Comparison of ENCODE assay signal across 10 mouse cellular contexts in the genomic region with DNA sequence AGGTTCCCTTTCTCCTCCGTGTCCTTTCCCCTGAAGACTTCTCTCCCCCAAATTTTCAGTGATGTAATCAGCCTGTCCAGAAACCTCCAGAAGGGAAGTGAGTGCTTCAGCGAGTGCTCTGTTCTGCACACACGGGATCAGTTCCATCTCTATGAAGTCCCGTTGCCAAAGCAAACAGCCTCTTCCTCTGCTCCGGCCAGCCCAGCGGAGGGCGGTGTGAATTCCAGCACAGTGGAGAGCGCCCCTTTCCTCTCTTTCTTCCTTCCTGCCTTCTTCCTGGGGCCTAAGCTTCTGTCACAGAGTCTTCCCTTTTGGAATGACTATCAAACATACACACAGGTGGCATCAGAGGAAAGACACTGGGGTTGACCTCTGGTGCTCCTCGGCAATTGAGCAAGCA. TPM values are rescaled to one million over a fixed set of nuclear protein-coding genes. Genes with fewer than 3 reads are reported as not detected.
A peak's percentile ranks its signal among the peaks of the same experiment; 100 is the strongest.
DNase-seq lines count a peak whose midpoint lies in the region; ATAC-seq and TF ChIP-seq lines count a peak whose summit lies in the region.
"Had no signal": no experiment of that assay in that cellular context is flagged by ENCODE, and none has a peak within 500 bp of the region (broad histone marks: within the 10 kb centered on the region; RNA-seq: fewer than 3 reads in every experiment).

No protein-coding gene starts in this region.

- no peak for TF ChIP-seq EP300 in stomach, postnatal 0 days (optimal IDR thresholded peaks at IDR 0.05)

- DNase-seq in urinary bladder, postnatal 14 days (ENCODE audit: low spot score) = peak; percentile 39
- DNase-seq in urinary bladder, adult 2 months (ENCODE audit: low spot score) = no peak
- peak; percentile 84 for DNase-seq in kidney, postnatal 10 days
- no peak for DNase-seq in stomach, postnatal 0 days (ENCODE audit: low spot score)
- no peak for DNase-seq in cerebellum, adult 2 months
- DNase-seq in thymus, postnatal 0 days (ENCODE audit: low spot score) = no peak
- no peak for DNase-seq in forebrain, embryonic 10.5 days (ENCODE audit: extremely low spot score, low spot score)
- DNase-seq: cerebellum, adult 9-10 months had no signal

- H3K4me3 ChIP-seq in heart, embryonic 12.5 days = no peak overlapping the region
- no peak overlapping the region for H3K4me3 ChIP-seq in stomach, postnatal 0 days (ENCODE audit: low read depth, low read length)
- H3K4me3 ChIP-seq in cerebellum, adult 2 months (replicated peaks; ENCODE audit: insufficient read depth, low read depth, low read length) = no peak overlapping the region
- no peak overlapping the region for H3K4me3 ChIP-seq in forebrain, embryonic 10.5 days
- H3K4me3 ChIP-seq: megakaryocyte, embryonic 14.5 days had no signal

- 44% methylated on average over 9 of the region's 9 CpGs for WGBS in heart, embryonic 12.5 days
- 59% methylated on average over 9 of the region's 9 CpGs for WGBS in stomach, postnatal 0 days
- 73% methylated on average over 9 of the region's 9 CpGs for WGBS in cerebellum, adult 2 months
- WGBS in forebrain, embryonic 10.5 days = 82% methylated on average over 9 of the region's 9 CpGs

- no peak overlapping the region for H3K9ac ChIP-seq in heart, embryonic 12.5 days
- no peak overlapping the region for H3K9ac ChIP-seq in stomach, postnatal 0 days (ENCODE audit: low read length)

- H3K9me3 ChIP-seq in heart, embryonic 12.5 days (replicated peaks) = no peaks in the 10 kb centered on the region
- no peaks in the 10 kb centered on the region for H3K9me3 ChIP-seq in stomach, postnatal 0 days (ENCODE audit: control insufficient read depth, low read length)
- H3K9me3 ChIP-seq in forebrain, embryonic 10.5 days = no peaks in the 10 kb centered on the region
- H3K9me3 ChIP-seq: megakaryocyte, embryonic 14.5 days had no signal

- H3K36me3 ChIP-seq in heart, embryonic 12.5 days = peaks cover 19% of the 10 kb centered on the region
- H3K36me3 ChIP-seq in stomach, postnatal 0 days (ENCODE audit: control insufficient read depth, insufficient read depth, low read length) = peaks cover 9% of the 10 kb centered on the region; the same call in 1 of the 2 replicates
- H3K36me3 ChIP-seq in forebrain, embryonic 10.5 days (replicated peaks) = peaks cover 50% of the 10 kb centered on the region

- TF ChIP-seq CTCF in stomach, postnatal 0 days (IDR thresholded peaks at IDR 0.05; ENCODE audit: low read depth) = peak; percentile 12; the same call in 1 of the 2 replicates
- TF ChIP-seq CTCF in cerebellum, adult 2 months (IDR thresholded peaks at IDR 0.05; ENCODE audit: borderline replicate concordance, insufficient read depth, low read depth, low read length) = no peak

- no peak overlapping the region for H3K4me2 ChIP-seq in heart, embryonic 12.5 days
- no peak overlapping the region for H3K4me2 ChIP-seq in stomach, postnatal 0 days (replicated peaks; ENCODE audit: low read depth)

- peaks cover 52% of the 10 kb centered on the region for H3K4me1 ChIP-seq in heart, embryonic 12.5 days (replicated peaks)
- no peaks in the 10 kb centered on the region for H3K4me1 ChIP-seq in stomach, postnatal 0 days (replicated peaks; ENCODE audit: control insufficient read depth, insufficient read depth)
- no peaks in the 10 kb centered on the region for H3K4me1 ChIP-seq in cerebellum, adult 2 months (ENCODE audit: control insufficient read depth, insufficient read depth, low read length)
- no peaks in the 10 kb centered on the region; the same call in 1 of the 2 replicates for H3K4me1 ChIP-seq in forebrain, embryonic 10.5 days

- H3K27me3 ChIP-seq in heart, embryonic 12.5 days (replicated peaks) = no peaks in the 10 kb centered on the region
- no peaks in the 10 kb centered on the region for H3K27me3 ChIP-seq in stomach, postnatal 0 days (ENCODE audit: control insufficient read depth, insufficient read depth, low read length)
- no peaks in the 10 kb centered on the region for H3K27me3 ChIP-seq in cerebellum, adult 2 months (ENCODE audit: control insufficient read depth, insufficient read depth, low read length)
- no peaks in the 10 kb centered on the region for H3K27me3 ChIP-seq in forebrain, embryonic 10.5 days (ENCODE audit: poor library complexity, severe bottlenecking)
- H3K27me3 ChIP-seq: megakaryocyte, embryonic 14.5 days had no signal

- peak overlapping the region; percentile 34 for H3K27ac ChIP-seq in heart, embryonic 12.5 days (ENCODE audit: poor library complexity, severe bottlenecking)
- no peak overlapping the region; the same call in 1 of the 2 replicates for H3K27ac ChIP-seq in stomach, postnatal 0 days (replicated peaks)
- no peak overlapping the region for H3K27ac ChIP-seq in cerebellum, adult 2 months (ENCODE audit: insufficient read depth, low read length)
- no peak overlapping the region for H3K27ac ChIP-seq in forebrain, embryonic 10.5 days

- TF ChIP-seq POLR2A in cerebellum, adult 2 months (IDR thresholded peaks at IDR 0.05; ENCODE audit: borderline replicate concordance, insufficient read depth, low read length) = no peak

- ATAC-seq in heart, embryonic 12.5 days (ENCODE audit: insufficient number of reproducible peaks, low FRiP score) = peak; percentile 78
- peak; percentile 65; the same call in 1 of the 2 replicates for ATAC-seq in stomach, postnatal 0 days (ENCODE audit: low FRiP score, low TSS enrichment)

RNA-seq across cellular contexts. Expression of gene Tmem204, which starts 19.0 kb away (rescaled TPM):
- polyA plus RNA-seq in urinary bladder, adult 2 months (2012; rRNA removed) = 36.2 and 42.6 TPM in 2 replicates
- polyA plus RNA-seq in heart, embryonic 12.5 days (2016; fragmentation: Nextera tagmentation; extraction: Ambion mirVana) = 16.3 and 20.4 TPM in 2 replicates
- 16.8 and 19.0 TPM in 2 replicates for polyA plus RNA-seq in stomach, postnatal 0 days (2015; fragmentation: Nextera tagmentation; extraction: Ambion mirVana)
- polyA plus RNA-seq in cerebellum, adult 2 months (2012; rRNA removed) = 20.4 and 22.8 TPM in 2 replicates
- 5.5 and 6.0 TPM in 2 replicates for polyA plus RNA-seq in thymus, postnatal 0 days (2015; fragmentation: Nextera tagmentation; extraction: Ambion mirVana)
- polyA plus RNA-seq in forebrain, embryonic 10.5 days (2016; fragmentation: Nextera tagmentation; extraction: Ambion mirVana) = 10.9 and 11.5 TPM in 2 replicates

RNA-seq across cellular contexts. Expression of gene Ift140, which starts 48.5 kb away (rescaled TPM):
- polyA plus RNA-seq in urinary bladder, adult 2 months (2012; rRNA removed) = 11.9 and 12.7 TPM in 2 replicates
- polyA plus RNA-seq in heart, embryonic 12.5 days (2016; fragmentation: Nextera tagmentation; extraction: Ambion mirVana) = 14.4 and 14.8 TPM in 2 replicates
- polyA plus RNA-seq in stomach, postnatal 0 days (2015; fragmentation: Nextera tagmentation; extraction: Ambion mirVana) = 4.1 and 4.2 TPM in 2 replicates
- polyA plus RNA-seq in cerebellum, adult 2 months (2012; rRNA removed) = 18.0 and 19.2 TPM in 2 replicates
- 10.6 and 11.7 TPM in 2 replicates for polyA plus RNA-seq in thymus, postnatal 0 days (2015; fragmentation: Nextera tagmentation; extraction: Ambion mirVana)
- 27.0 and 27.4 TPM in 2 replicates for polyA plus RNA-seq in forebrain, embryonic 10.5 days (2016; fragmentation: Nextera tagmentation; extraction: Ambion mirVana)

RNA-seq across cellular contexts. Expression of gene Cramp1l, which starts 48.8 kb away (rescaled TPM):
- polyA plus RNA-seq in urinary bladder, adult 2 months (2012; rRNA removed) = 15.7 and 16.0 TPM in 2 replicates
- polyA plus RNA-seq in heart, embryonic 12.5 days (2016; fragmentation: Nextera tagmentation; extraction: Ambion mirVana) = 8.5 and 10.1 TPM in 2 replicates
- polyA plus RNA-seq in stomach, postnatal 0 days (2015; fragmentation: Nextera tagmentation; extraction: Ambion mirVana) = 2.2 and 2.8 TPM in 2 replicates
- 19.8 and 21.3 TPM in 2 replicates for polyA plus RNA-seq in cerebellum, adult 2 months (2012; rRNA removed)
- 4.7 and 5.4 TPM in 2 replicates for polyA plus RNA-seq in thymus, postnatal 0 days (2015; fragmentation: Nextera tagmentation; extraction: Ambion mirVana)
- polyA plus RNA-seq in forebrain, embryonic 10.5 days (2016; fragmentation: Nextera tagmentation; extraction: Ambion mirVana) = 8.1 and 8.4 TPM in 2 replicates

RNA-seq across cellular contexts. Expression of gene Telo2, which starts 51.4 kb away (rescaled TPM):
- 16.8 and 18.5 TPM in 2 replicates for polyA plus RNA-seq in urinary bladder, adult 2 months (2012; rRNA removed)
- polyA plus RNA-seq in heart, embryonic 12.5 days (2016; fragmentation: Nextera tagmentation; extraction: Ambion mirVana) = 23.5 and 30.7 TPM in 2 replicates
- polyA plus RNA-seq in stomach, postnatal 0 days (2015; fragmentation: Nextera tagmentation; extraction: Ambion mirVana) = 12.2 and 13.7 TPM in 2 replicates
- 39.5 and 43.7 TPM in 2 replicates for polyA plus RNA-seq in cerebellum, adult 2 months (2012; rRNA removed)
- 19.2 and 19.8 TPM in 2 replicates for polyA plus RNA-seq in thymus, postnatal 0 days (2015; fragmentation: Nextera tagmentation; extraction: Ambion mirVana)
- 54.6 TPM in 2 replicates for polyA plus RNA-seq in forebrain, embryonic 10.5 days (2016; fragmentation: Nextera tagmentation; extraction: Ambion mirVana)

RNA-seq across cellular contexts. Expression of gene Ptx4, which starts 56.2 kb away (rescaled TPM):
- not detected in 2 replicates for polyA plus RNA-seq in urinary bladder, adult 2 months (2012; rRNA removed)
- polyA plus RNA-seq in heart, embryonic 12.5 days (2016; fragmentation: Nextera tagmentation; extraction: Ambion mirVana) = 0.27 TPM in 1 of 2 replicates, not detected in the other
- 0.30 and 0.33 TPM in 2 replicates for polyA plus RNA-seq in stomach, postnatal 0 days (2015; fragmentation: Nextera tagmentation; extraction: Ambion mirVana)
- polyA plus RNA-seq in cerebellum, adult 2 months (2012; rRNA removed) = 0.11 TPM in 1 of 2 replicates, not detected in the other
- 0.12 TPM in 1 of 2 replicates, not detected in the other for polyA plus RNA-seq in thymus, postnatal 0 days (2015; fragmentation: Nextera tagmentation; extraction: Ambion mirVana)
- 0.30 TPM in 1 of 2 replicates, not detected in the other for polyA plus RNA-seq in forebrain, embryonic 10.5 days (2016; fragmentation: Nextera tagmentation; extraction: Ambion mirVana)

Comparison
In these comparisons a context has a peak if more than half of its experiments do, and no peak if none do; other contexts are left out.
1. DNase-seq: peak in urinary bladder, postnatal 14 days (single experiment) and kidney, postnatal 10 days (single experiment); none in urinary bladder, adult 2 months (single experiment), stomach, postnatal 0 days (single experiment), cerebellum, adult 2 months (0 of 2), thymus, postnatal 0 days (single experiment) and forebrain, embryonic 10.5 days (single experiment).